Mouse (Mus musculus): ENCODE data around the gene Sbf2.

Gene Sbf2

DNA sequence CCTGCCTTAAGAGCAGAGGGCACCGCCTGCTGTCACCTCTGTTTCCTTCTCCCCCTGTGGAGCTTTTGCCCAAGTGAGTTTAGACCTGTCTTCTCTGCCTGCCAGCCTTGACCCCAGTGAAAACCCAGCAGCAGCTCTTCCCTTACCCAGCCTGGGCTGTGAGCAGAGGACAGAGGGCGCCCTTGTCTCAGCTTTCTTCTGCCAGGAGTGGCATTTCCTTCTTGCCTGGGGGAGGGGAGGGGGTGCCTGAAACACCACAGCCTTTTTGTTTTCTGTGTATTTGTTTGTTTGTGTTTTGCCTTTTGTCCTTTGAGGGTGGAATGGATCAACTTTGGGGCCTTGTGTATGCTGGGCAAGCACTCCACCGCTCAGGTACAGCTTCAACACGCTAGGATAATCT, 342.3 kb downstream of the Sbf2 start:
- no peak for DNase-seq (ENCODE audit: low spot score)

DNA sequence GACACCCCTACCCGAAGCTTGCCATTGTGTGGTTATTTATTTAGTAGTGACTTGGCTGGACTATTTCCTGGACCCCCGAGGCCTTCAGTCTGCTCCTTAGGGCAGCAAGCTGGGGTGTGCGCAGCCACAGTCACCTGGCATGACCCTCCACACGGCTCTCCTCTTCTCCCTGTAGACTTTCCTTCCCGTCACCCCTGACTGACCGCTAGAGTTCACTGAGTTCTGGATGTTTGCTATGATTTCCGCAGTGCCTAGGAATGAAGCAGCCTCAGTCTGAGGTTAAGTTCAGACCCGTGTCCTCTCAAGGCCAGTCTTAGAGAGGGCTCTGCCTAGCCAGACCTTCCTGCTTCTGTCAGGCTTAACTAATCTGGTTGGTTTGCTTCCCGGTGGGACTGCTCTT, 342.9 kb downstream of the Sbf2 start:
- no peak for DNase-seq (ENCODE audit: low spot score)

DNA sequence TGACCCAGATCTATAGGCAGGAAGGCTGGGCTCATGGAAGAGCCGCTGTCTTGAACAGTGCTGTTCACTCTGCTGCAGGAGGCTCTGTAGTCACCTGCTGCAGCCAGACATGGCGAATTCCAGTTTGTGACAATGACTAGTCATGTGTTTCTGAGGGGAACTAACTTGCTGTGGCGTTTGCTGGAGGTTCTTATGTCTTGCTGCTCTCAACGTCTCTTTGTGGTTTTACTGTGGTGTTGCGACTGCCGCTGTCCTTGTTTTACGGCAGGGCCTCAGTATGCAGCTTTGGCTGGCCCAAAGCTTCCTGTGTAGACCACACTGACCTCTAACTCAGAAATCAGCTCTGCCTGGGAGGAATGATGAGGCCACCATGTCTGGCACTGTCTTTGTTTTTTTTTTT, 344.3 kb downstream of the Sbf2 start:
- no peak for DNase-seq (ENCODE audit: low spot score)

DNA sequence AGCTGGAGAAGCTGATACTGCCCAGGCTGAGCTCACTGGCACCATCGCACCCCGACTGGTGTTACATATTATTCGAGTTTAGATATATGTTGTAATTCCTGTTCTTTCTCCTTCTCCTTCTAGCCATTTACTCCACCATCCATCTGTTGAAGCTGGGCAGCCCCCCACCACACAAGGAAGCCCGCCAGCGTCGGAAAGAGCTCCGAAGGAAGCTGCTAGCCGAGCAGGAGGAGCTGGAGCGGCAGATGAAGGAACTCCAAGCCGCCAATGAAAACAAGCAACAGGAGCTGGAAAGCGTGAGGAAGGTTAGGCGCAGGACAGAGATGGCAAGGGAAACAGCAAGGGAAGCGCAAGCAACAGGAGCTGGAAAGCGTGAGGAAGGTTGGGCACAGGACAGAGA, 344.9 kb downstream of the Sbf2 start:
- DNase-seq (ENCODE audit: low spot score): no peak

DNA sequence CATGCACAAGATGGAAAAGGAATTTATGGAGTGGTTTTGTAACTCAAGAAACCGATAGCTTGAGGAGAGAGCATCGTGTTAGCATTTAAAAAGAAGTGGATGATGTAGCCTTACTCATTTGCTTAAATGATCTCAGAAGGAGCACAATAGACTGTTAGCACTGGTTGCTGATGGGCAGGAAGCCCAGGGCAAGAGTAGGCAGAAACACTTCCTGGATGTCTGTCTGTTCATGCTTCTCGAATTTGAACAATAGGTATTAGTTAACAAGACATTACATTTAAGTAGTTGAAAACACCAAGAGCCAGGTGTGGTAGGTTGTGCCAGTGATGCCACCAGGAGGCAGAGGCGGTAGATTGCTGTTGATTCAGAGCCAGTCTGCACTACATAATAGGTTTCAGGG, 346.2 kb downstream of the Sbf2 start:
- no peak for DNase-seq (ENCODE audit: low spot score)

DNA sequence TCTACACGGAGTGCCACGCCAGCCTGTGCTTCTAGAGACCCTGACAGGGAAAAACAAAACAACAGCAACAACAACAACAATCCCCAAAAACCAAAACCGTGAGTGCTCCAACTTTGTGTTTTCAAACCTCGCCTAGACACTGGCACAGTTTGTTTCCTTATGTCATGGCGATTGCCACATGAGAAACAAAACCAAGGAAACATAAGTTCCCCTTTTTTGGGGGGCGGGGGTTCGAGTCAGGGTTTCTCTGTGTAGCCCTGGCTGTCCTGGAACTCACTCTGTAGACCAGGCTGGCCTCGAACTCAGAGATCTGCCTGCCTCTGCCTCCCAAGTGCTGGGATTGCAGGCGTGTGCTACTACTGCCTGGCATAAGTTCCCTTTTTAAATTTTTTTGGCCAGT, 346.7 kb downstream of the Sbf2 start:
- no peak for DNase-seq (ENCODE audit: low spot score)

DNA sequence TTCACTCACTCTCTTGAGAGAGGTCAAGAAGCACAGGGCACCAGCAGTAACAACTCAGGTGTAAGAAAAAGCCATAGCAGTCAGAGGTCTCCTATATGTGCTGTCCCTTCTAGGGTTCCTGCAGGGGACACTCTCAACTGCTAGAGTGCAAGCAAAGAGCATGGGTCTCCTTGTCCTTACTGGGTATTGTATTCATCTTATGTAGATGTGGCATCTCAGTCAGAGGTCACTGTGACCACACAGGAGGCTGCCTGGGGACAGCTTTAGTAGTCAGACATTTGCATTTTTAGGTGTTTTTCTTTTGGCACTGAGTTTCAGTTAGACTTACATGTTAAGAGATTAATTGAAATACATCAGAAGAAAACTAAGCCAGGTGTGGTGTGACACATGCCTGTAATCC, 347.7 kb downstream of the Sbf2 start:
- DNase-seq (ENCODE audit: low spot score): no peak

DNA sequence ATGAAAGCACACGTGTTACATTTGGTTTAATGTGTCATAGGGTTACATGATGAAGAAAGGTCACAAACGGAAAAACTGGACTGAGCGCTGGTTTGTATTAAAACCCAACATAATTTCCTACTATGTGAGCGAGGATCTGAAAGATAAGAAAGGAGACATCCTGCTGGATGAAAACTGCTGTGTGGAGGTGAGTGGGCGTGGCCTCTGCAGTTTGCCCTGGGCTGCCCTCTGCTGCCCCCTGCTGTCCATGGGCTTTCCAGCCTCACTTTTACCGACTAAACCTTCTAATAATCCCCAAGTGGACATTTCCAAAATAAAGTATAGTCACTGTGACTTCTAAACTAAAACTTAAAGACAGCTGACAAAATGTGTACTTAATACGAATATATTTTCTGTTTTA, 348.9 kb downstream of the Sbf2 start:
- peak; percentile 97 for DNase-seq (ENCODE audit: low spot score)

DNA sequence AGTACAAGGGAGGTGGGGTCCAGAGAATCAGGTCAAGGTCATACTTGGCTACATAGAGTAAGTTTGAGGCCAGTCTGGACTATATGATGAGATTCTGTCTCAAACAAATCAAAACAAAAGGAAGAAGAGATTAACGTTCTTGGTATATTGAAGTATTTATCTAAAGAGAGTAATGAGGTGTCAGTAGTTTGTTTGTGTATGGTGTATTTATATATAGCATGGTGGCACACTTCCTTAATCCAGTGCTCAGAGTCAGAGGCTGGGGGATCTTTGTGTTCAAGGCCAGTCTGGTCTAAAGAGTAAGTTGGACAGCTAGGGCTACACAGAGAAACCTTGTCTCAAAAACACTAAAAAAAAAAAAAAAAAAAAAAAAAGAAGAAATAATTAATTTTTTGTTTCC, 351.2 kb downstream of the Sbf2 start:
- no peak for DNase-seq (ENCODE audit: low spot score)

DNA sequence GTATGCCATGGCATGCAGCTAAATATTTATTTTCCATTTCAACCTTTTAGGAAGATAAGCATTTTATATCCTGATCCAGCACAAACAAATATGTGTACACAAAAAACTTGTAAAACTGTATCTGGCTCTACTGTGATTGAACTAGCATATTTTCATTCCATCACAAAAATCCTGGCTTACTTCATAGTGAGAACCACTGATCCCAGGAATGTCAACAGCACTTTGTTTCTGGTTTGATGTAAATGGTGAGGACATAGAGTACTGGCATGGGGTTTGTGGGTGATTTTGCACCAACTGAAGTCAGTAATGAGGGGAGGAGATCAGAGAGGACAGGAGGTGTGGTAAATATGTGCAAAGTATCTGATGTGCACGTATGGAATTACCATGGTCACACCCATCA, 352.1 kb downstream of the Sbf2 start:
- DNase-seq (ENCODE audit: low spot score): no peak

DNA sequence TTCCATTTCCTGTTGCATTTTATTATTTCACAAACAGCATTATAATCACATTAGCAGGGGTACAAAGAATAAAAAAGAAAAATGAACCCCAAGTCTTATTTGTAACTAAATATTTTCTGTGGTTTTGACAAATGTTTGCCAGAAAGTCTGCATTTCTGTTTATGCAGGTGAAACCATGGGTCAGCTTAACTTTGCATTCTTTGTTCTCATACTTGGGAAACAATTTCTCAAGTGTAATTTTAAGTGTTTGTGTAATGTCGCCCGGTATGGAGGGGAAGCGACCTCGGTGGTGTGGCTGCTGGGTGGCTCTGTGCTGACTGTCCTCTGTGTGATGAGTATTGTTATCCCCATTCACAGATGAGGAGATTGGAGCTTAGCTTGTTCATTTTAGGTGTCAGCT, 352.9 kb downstream of the Sbf2 start:
- no peak for DNase-seq (ENCODE audit: low spot score)

DNA sequence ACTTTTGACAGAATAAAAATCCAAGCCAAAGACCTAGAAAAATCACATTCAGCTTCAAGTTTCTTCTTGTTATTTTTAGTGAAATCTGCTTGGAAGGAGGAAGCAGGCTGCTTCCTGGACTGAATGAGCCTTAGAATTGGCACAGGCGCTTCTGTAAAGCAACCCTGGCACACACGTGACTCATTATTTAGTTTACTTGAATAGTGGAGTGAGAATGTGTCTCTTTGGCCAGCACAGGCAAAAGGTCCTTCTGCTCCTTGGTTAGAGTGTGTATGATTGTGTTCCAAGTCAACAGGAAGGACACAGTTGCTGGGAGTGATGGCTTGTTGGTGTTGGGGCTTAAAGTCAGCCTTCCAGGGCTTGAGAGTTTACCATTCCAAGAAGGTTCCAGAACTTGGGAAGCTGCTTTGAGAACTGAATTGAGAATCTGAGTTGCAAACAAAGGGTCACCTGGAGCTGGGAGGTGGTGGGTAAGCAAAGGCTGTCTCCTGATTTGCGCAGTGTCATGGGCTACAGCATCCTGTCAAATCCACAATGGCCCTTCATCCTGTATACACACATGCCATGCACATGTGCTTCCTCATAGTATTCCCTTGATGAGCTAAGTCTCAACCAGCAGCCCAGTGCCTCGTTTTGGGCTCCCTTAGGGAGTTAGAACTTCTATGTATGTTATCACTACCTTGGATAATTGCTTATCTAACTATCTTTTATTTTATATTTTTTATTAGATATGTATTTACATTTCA, 354.6 kb downstream of the Sbf2 start:
- no peak for DNase-seq (ENCODE audit: low spot score)

DNA sequence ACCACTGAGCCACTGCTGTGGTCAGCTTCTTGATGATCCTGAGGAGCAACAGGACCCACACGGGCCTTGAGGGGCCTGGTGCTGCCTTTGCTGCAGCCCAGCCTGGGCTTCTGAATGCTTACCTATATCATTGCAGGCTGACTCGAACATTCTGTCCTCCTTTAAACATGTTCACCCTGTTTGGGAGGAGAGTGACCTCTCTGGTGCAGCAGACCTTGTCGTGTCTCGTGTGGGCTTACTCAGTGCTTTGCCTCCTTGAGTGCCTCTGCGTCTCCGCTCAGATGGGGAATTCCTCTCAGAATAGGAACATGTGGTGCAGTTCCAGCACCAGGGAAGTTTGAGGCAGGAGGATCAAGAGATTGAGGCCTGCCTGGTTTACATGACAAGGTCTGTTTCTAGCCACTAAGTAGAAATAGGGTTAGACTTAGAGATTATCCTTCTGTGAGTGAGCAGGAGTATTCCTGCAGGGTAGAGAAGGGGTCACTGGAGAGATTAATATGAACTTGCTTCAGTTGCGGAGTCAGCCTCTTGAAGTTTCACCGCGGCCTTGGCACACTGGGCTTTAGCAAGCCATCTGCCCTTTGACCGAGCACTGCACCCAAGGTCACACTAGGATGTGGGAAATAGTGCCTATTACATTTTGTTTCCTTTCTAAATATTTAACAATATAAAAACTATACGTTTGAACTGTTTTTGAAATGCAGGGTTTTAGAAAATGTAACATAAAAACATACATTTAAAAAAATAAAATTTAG, 356.3 kb downstream of the Sbf2 start:
- DNase-seq (ENCODE audit: low spot score): no peak
